Mouse (Mus musculus) bone marrow, adult 2 months (tissue): ENCODE results near the gene Fry.

Source experiments
- CTCF ChIP-seq: fragments of 200-500 bp; IDR thresholded peaks from 2 replicates; pipeline ENCODE4 v1.5.1; 2011; ENCODE audit warnings: low read length, control low read depth; ENCODE audit not compliant: control insufficient read depth, insufficient read depth
- POLR2A ChIP-seq: fragments of 200-500 bp; IDR thresholded peaks from 2 replicates; pipeline ENCODE4 v1.6.1; 2011; ENCODE audit warnings: low read depth, mild to moderate bottlenecking, control low read depth, low read length, borderline replicate concordance; ENCODE audit not compliant: control insufficient read depth

DNA sequence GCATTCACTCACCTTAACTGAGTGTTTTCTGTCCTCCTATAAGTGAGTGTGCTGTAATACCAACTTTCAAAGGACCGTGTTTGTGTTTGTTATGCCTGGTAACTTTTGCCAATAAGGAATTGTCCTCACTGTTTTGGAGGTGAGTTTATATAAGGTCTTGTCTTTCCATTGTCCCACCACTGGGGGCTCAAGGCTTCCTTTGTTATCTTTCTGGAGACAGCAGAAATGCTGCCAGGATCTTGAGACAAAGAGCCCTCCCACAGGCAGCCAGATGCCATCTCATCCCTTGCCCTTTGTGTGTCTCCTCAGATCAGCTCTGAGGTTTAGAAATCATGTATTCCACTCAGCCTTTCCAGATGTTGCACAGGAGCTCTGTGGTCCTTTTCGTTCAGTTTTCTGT lies 194.8 kb downstream of the Fry start:
- TF ChIP-seq CTCF = no peak
- no peak for TF ChIP-seq POLR2A
